Mouse (Mus musculus): ENCODE measurements around the gene Samd9l.
"Not testable (repeated sequence)": the region's sequence is repeated elsewhere in the genome, so short reads cannot be mapped to it uniquely, and the experiment has no call there.

- TF ChIP-seq POLR2A (IDR thresholded peaks at IDR 0.05; ENCODE audit: borderline replicate concordance, extremely low read depth, insufficient read depth, insufficient read length, poor library complexity, severe bottlenecking); CTCF (IDR thresholded peaks at IDR 0.05; ENCODE audit: borderline replicate concordance, extremely low read depth, insufficient read depth, insufficient read length): not testable (repeated sequence)
Measured at GRCm38 (mm10) chr6:3345043-3345639, 54.2 kb downstream of the Samd9l start.
